Mouse (Mus musculus) neural tube, embryonic 13.5 days (tissue): Measurements from ENCODE around the gene Twnk. TPM values are rescaled to one million over a fixed set of nuclear protein-coding genes. Genes with fewer than 3 reads are reported as not detected.
A peak's percentile ranks its signal among the peaks of the same experiment; 100 is the strongest.

Experiments
- ATAC-seq: fragments of 200-750 bp; cut with Nextera tagmentation; 2 replicates; pipeline ENCODE4 v1.8.0; 2017; ENCODE audit warnings: low read depth, mild to moderate bottlenecking, moderate TSS enrichment, moderate library complexity
- H3K27ac ChIP-seq: fragments of 300-500 bp; sonication (generic); replicated peaks from 2 replicates; pipeline ENCODE4 v1.5.1; 2015; ENCODE audit warnings: moderate library complexity, mild to moderate bottlenecking, inconsistent platforms
- H3K27me3 ChIP-seq: fragments of 300-500 bp; sonication (generic); 2 replicates; pipeline ENCODE4 v1.6.1; 2015; ENCODE audit warnings: mild to moderate bottlenecking, inconsistent platforms
- H3K36me3 ChIP-seq: fragments of 300-500 bp; sonication (generic); 2 replicates; pipeline ENCODE4 v1.6.1; 2015; ENCODE audit warnings: mild to moderate bottlenecking, inconsistent platforms
- H3K4me1 ChIP-seq: fragments of 300-500 bp; sonication (generic); replicated peaks from 2 replicates; pipeline ENCODE4 v1.6.1; 2015; ENCODE audit warnings: inconsistent platforms
- H3K4me2 ChIP-seq: fragments of 300-500 bp; sonication (generic); 2 replicates; pipeline ENCODE4 v1.6.1; 2015; ENCODE audit warnings: inconsistent platforms, mild to moderate bottlenecking, moderate library complexity
- H3K4me3 ChIP-seq: fragments of 300-500 bp; sonication (generic); 2 replicates; pipeline ENCODE4 v1.5.1; 2015; ENCODE audit warnings: mild to moderate bottlenecking, inconsistent platforms
- H3K9ac ChIP-seq: fragments of 300-500 bp; sonication (generic); 2 replicates; pipeline ENCODE4 v1.6.1; 2015; ENCODE audit warnings: moderate library complexity, mild to moderate bottlenecking, inconsistent platforms
- H3K9me3 ChIP-seq: fragments of 300-500 bp; sonication (generic); 2 replicates; pipeline ENCODE4 v1.6.1; 2016; ENCODE audit warnings: inconsistent platforms
- WGBS: fragments of 180-500 bp; shearing (Covaris S2); methylation state at CpG from one replicate; pipeline ENCODE4 v1.1.7; 2015; 5-methylcytosine and 5-hydroxymethylcytosine counted together
- polyA plus RNA-seq: library from polyadenylated mRNA; unstranded; fragments of >200 nt; fragmentation: Nextera tagmentation; extraction: Ambion mirVana; gene quantifications from 2 replicates; pipeline ENCODE4 v1.2.1, GENCODE M21; 2015

The Twnk gene
- polyA plus RNA-seq, 1 experiment from 2014 or later = 15.6 TPM

- peak overlapping the region; percentile 91 for H3K4me2 ChIP-seq
- H3K36me3 ChIP-seq = peaks cover 5% of the 10 kb centered on the region
- H3K4me1 ChIP-seq = peaks cover 71% of the 10 kb centered on the region
- under 1% methylated on average over 18 of the region's 18 CpGs for WGBS
- H3K9me3 ChIP-seq = no peaks in the 10 kb centered on the region
- H3K27ac ChIP-seq = peak overlapping the region; percentile 98
- peak; percentile 30 for ATAC-seq
- H3K4me3 ChIP-seq = peak overlapping the region; percentile 65
- no peaks in the 10 kb centered on the region for H3K27me3 ChIP-seq
- peak overlapping the region; percentile 87 for H3K9ac ChIP-seq
Observed at GRCm38 (mm10) chr19:45016341-45017215, 11.1 kb downstream of the Twnk start.

GRCm38 (mm10) chr19:45017216-45017771, 11.8 kb downstream of the Twnk start:
- H3K4me1 ChIP-seq = peaks cover 75% of the 10 kb centered on the region
- WGBS = 0% methylated on average over 22 of the region's 27 CpGs

GRCm38 (mm10) chr19:45017909-45018308, 12.4 kb downstream of the Twnk start:
- peak; percentile 71 for ATAC-seq

More at GRCm38 (mm10) chr19:45017216-45017771, 11.8 kb downstream of the Twnk start:
- H3K27me3 ChIP-seq = no peaks in the 10 kb centered on the region
- H3K9me3 ChIP-seq = no peaks in the 10 kb centered on the region
- H3K9ac ChIP-seq = peak overlapping the region; percentile 87
- H3K27ac ChIP-seq = peak overlapping the region; percentile 98
- peaks cover 4% of the 10 kb centered on the region; the same call in 1 of the 2 replicates for H3K36me3 ChIP-seq
- H3K4me3 ChIP-seq = peak overlapping the region; percentile 65
- H3K4me2 ChIP-seq = peak overlapping the region; percentile 91
- peak; percentile 51 for ATAC-seq

GRCm38 (mm10) chr19:45018351-45018831, 12.9 kb downstream of the Twnk start:
- Histone ChIP-seq H3K9me3 (no peaks in the 10 kb centered on the region), H3K4me1 (peaks cover 76% of the 10 kb centered on the region), H3K4me2 (peak overlapping the region; percentile 91), H3K4me3 (peak overlapping the region; percentile 65), H3K9ac (peak overlapping the region; percentile 87), H3K27me3 (no peaks in the 10 kb centered on the region), H3K36me3 (peaks cover 12% of the 10 kb centered on the region; the same call in 1 of the 2 replicates), H3K27ac (peak overlapping the region; percentile 98)
- under 1% methylated on average over 13 of the region's 13 CpGs for WGBS
- ATAC-seq = no peak; the same call in 1 of the 2 replicates

More at GRCm38 (mm10) chr19:45017909-45018308, 12.4 kb downstream of the Twnk start:
- under 1% methylated on average over 48 of the region's 48 CpGs for WGBS
- Histone ChIP-seq H3K36me3 (peaks cover 10% of the 10 kb centered on the region; the same call in 1 of the 2 replicates), H3K9ac (peak overlapping the region; percentile 87), H3K9me3 (no peaks in the 10 kb centered on the region), H3K4me1 (peaks cover 76% of the 10 kb centered on the region), H3K27ac (peak overlapping the region; percentile 98), H3K4me3 (peak overlapping the region; percentile 65), H3K4me2 (peak overlapping the region; percentile 91), H3K27me3 (no peaks in the 10 kb centered on the region)

GRCm38 (mm10) chr19:45020348-45020747, 14.9 kb downstream of the Twnk start:
- no peak overlapping the region for H3K27ac ChIP-seq
- peak overlapping the region; percentile 49; the same call in 1 of the 2 replicates for H3K9ac ChIP-seq
- peaks cover 27% of the 10 kb centered on the region for H3K36me3 ChIP-seq
- no peak for ATAC-seq
- peak overlapping the region; percentile 21 for H3K4me2 ChIP-seq
- 67% methylated on average over 6 of the region's 6 CpGs for WGBS
- no peaks in the 10 kb centered on the region for H3K27me3 ChIP-seq
- H3K9me3 ChIP-seq = no peaks in the 10 kb centered on the region
- H3K4me3 ChIP-seq = no peak overlapping the region
- H3K4me1 ChIP-seq = peaks cover 68% of the 10 kb centered on the region

GRCm38 (mm10) chr19:45021362-45021761, 15.9 kb downstream of the Twnk start:
- Histone ChIP-seq H3K4me2 (peak overlapping the region; percentile 21; the same call in 1 of the 2 replicates), H3K4me3 (no peak overlapping the region)
- WGBS = 92% methylated on average over 15 of the region's 15 CpGs

GRCm38 (mm10) chr19:45023993-45024392, 18.5 kb downstream of the Twnk start:
- no peak overlapping the region for H3K9ac ChIP-seq

More at GRCm38 (mm10) chr19:45021362-45021761, 15.9 kb downstream of the Twnk start:
- Histone ChIP-seq H3K9me3 (no peaks in the 10 kb centered on the region), H3K27me3 (no peaks in the 10 kb centered on the region), H3K36me3 (peaks cover 37% of the 10 kb centered on the region), H3K27ac (no peak overlapping the region), H3K9ac (0 out of 2 replicates have a peak overlapping the region, but pooled peaks have one; percentile 38), H3K4me1 (peaks cover 58% of the 10 kb centered on the region)
- ATAC-seq = no peak

GRCm38 (mm10) chr19:45024775-45025174, 19.3 kb downstream of the Twnk start:
- Histone ChIP-seq H3K27ac (no peak overlapping the region), H3K4me1 (peaks cover 48% of the 10 kb centered on the region), H3K36me3 (peaks cover 59% of the 10 kb centered on the region), H3K4me3 (no peak overlapping the region), H3K4me2 (no peak overlapping the region), H3K9me3 (no peaks in the 10 kb centered on the region), H3K27me3 (no peaks in the 10 kb centered on the region), H3K9ac (no peak overlapping the region)
- no peak for ATAC-seq
- 85% methylated on average over 20 of the region's 20 CpGs for WGBS

More at GRCm38 (mm10) chr19:45023993-45024392, 18.5 kb downstream of the Twnk start:
- Histone ChIP-seq H3K27ac (0 out of 2 replicates have a peak overlapping the region, but pooled peaks have one; percentile 23), H3K27me3 (no peaks in the 10 kb centered on the region), H3K9me3 (no peaks in the 10 kb centered on the region), H3K36me3 (peaks cover 59% of the 10 kb centered on the region), H3K4me1 (peaks cover 56% of the 10 kb centered on the region), H3K4me2 (no peak overlapping the region), H3K4me3 (no peak overlapping the region)
- WGBS = 81% methylated on average over 11 of the region's 11 CpGs
- ATAC-seq = no peak

GRCm38 (mm10) chr19:45025937-45026568, 20.6 kb downstream of the Twnk start:
- Histone ChIP-seq H3K9ac (no peak overlapping the region), H3K4me2 (no peak overlapping the region), H3K36me3 (peaks cover 59% of the 10 kb centered on the region), H3K4me1 (peaks cover 46% of the 10 kb centered on the region), H3K4me3 (no peak overlapping the region), H3K27me3 (no peaks in the 10 kb centered on the region), H3K9me3 (no peaks in the 10 kb centered on the region), H3K27ac (no peak overlapping the region)
- ATAC-seq = no peak
- 96% methylated on average over 37 of the region's 37 CpGs for WGBS

- no peak overlapping the region for H3K4me2 ChIP-seq
- no peak overlapping the region for H3K27ac ChIP-seq
- no peaks in the 10 kb centered on the region for H3K9me3 ChIP-seq
- peaks cover 55% of the 10 kb centered on the region for H3K36me3 ChIP-seq
- peaks cover 44% of the 10 kb centered on the region for H3K4me1 ChIP-seq
- no peak for ATAC-seq
- no peak overlapping the region for H3K4me3 ChIP-seq
- H3K27me3 ChIP-seq = no peaks in the 10 kb centered on the region
- WGBS = 72% methylated on average over 6 of the region's 6 CpGs
- no peak overlapping the region for H3K9ac ChIP-seq
Observed at GRCm38 (mm10) chr19:45026958-45027670, 21.7 kb downstream of the Twnk start.

GRCm38 (mm10) chr19:45027848-45028247, 22.4 kb downstream of the Twnk start:
- ATAC-seq = no peak
- WGBS = 82% methylated on average over 6 of the region's 6 CpGs

More at GRCm38 (mm10) chr19:45027848-45028247, 22.4 kb downstream of the Twnk start:
- H3K4me2 ChIP-seq = no peak overlapping the region
- H3K9me3 ChIP-seq = no peaks in the 10 kb centered on the region
- H3K27me3 ChIP-seq = no peaks in the 10 kb centered on the region
- H3K36me3 ChIP-seq = peaks cover 49% of the 10 kb centered on the region
- peaks cover 48% of the 10 kb centered on the region for H3K4me1 ChIP-seq
- H3K4me3 ChIP-seq = no peak overlapping the region
- H3K9ac ChIP-seq = no peak overlapping the region
- H3K27ac ChIP-seq = no peak overlapping the region
